Mouse (Mus musculus) olfactory bulb, adult 2 months (tissue): Measurements from ENCODE around the gene Rbm4b. TPM values are rescaled to one million over a fixed set of nuclear protein-coding genes. Genes with fewer than 3 reads are reported as not detected.
"Not testable (repeated sequence)": the region's sequence is repeated elsewhere in the genome, so short reads cannot be mapped to it uniquely, and the experiment has no call there.

Experiments used
- H3K27ac ChIP-seq: fragments of 200-500 bp; 2 replicates; pipeline ENCODE4 v1.5.1; 2012; ENCODE audit warnings: low read depth, low read length; ENCODE audit not compliant: insufficient read depth
- H3K4me1 ChIP-seq: fragments of 200-500 bp; 2 replicates; pipeline ENCODE4 v1.6.1; 2012; ENCODE audit warnings: low read length; ENCODE audit not compliant: control insufficient read depth, insufficient read depth
- H3K4me3 ChIP-seq: fragments of 200-500 bp; 2 replicates; pipeline ENCODE4 v1.5.1; 2012; ENCODE audit warnings: mild to moderate bottlenecking, low read depth, low read length, moderate library complexity; ENCODE audit not compliant: insufficient read depth
- CTCF ChIP-seq: fragments of 200-500 bp; IDR thresholded peaks from 2 replicates; pipeline ENCODE4 v1.5.1; 2012; ENCODE audit warnings: low read depth, mild to moderate bottlenecking, low read length, moderate library complexity; ENCODE audit not compliant: insufficient read depth
- POLR2A ChIP-seq: fragments of 200-500 bp; IDR thresholded peaks from 2 replicates; pipeline ENCODE4 v1.6.1; 2012; ENCODE audit warnings: mild to moderate bottlenecking, low read depth, low read length, moderate library complexity; ENCODE audit not compliant: insufficient read depth
- WGBS: fragments of 180-500 bp; shearing (Covaris S2); methylation state at CpG from one replicate; pipeline ENCODE4 v1.1.7; 2018; 5-methylcytosine and 5-hydroxymethylcytosine counted together
- polyA plus RNA-seq: library from polyadenylated mRNA; stranded (reverse); fragments of >200 nt; gene quantifications from 2 replicates; pipeline ENCODE4 v1.2.4, GENCODE M21; 2012; ENCODE audit warnings: low replicate concordance; ENCODE audit not compliant: missing spikeins, insufficient read depth, insufficient read length

Rbm4b gene
- polyA plus RNA-seq, 1 experiment: not detected

DNA sequence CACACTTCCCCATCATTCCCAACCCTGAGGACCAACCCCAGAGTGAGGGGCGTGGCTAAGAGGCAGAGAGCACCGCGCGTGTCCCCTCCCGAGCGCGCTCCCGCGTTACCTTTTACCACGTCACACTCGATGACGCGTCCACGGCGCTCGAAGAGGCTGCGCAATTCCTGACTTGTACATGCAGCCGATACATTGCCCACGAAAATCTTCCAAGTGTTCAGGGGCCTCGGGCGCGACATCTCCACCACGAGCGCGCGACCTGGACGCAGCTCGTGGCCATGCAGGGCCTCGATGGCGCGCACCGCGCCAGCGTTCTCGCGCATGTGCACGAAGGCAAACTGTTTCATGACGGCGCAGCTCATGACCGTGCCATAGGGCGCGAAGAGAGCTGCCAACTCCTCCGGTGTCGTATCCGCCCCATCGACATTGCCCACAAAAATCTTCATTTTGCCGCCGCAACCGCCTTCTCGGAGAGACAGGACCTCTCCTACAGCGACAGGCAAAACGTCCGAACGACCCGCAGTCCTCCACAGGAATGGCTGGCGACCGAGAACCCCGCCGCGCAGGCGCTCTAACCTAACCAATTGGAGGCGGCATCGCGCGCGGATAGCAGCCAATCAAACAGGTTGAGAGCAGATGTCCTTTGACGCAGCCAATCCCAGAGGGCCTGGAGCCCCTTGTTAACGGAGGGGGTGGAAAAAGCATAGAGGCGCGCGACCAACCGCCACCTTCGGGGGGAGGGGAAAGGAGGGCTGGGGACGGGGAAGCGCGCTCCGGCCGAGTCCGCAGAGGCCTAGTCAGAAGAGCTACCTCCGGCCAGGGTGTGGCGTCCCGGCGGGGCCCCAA is 55.0 kb downstream of the Rbm4b start, which contains the start of the genes Gm21992 and Rbm14:
Gene Gm21992 (minus strand): TSS at position 550 of the 846 bp plus-strand sequence.
Gene Rbm14 (minus strand): TSS at position 572 of the 846 bp plus-strand sequence.
- Histone ChIP-seq H3K27ac (peak within 1 kb of the TSS; percentile 96), H3K4me3 (peak within 1 kb of the TSS; percentile 80)
- WGBS: under 1% methylated on average over 83 of the region's 83 CpGs

DNA sequence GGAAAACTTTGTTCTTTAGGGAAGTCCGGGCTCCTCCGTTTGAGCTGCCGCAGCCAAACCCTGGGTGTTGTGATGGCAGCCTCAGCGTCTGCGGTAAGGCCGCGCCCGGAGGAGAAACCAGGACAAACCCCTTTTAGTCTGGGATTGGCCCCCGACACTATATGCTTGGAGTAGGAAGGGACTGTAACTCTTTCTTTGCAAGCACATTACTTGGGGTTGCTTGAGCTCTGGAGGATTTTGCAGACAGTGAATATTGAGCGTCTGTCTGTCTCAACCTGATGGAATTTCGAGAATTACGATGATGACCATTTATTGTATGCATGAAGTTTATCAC is 55.6 kb downstream of the Rbm4b start:
- WGBS: 2% methylated on average over 12 of the region's 12 CpGs
- no peak for TF ChIP-seq POLR2A
- TF ChIP-seq CTCF: no peak
- H3K4me1 ChIP-seq: 0 out of 2 replicates have a peak, but pooled peaks cover 2% of the 10 kb centered on the region
- peak overlapping the region; percentile 76 for H3K27ac ChIP-seq
- H3K4me3 ChIP-seq: peak overlapping the region; percentile 65

More for the DNA sequence above, 55.0 kb downstream of the Rbm4b start, which contains the start of the genes Gm21992 and Rbm14:
- peak; percentile 99 for TF ChIP-seq POLR2A
- no peak for TF ChIP-seq CTCF
- H3K4me1 ChIP-seq: 0 out of 2 replicates have a peak, but pooled peaks cover 2% of the 10 kb centered on the region

DNA sequence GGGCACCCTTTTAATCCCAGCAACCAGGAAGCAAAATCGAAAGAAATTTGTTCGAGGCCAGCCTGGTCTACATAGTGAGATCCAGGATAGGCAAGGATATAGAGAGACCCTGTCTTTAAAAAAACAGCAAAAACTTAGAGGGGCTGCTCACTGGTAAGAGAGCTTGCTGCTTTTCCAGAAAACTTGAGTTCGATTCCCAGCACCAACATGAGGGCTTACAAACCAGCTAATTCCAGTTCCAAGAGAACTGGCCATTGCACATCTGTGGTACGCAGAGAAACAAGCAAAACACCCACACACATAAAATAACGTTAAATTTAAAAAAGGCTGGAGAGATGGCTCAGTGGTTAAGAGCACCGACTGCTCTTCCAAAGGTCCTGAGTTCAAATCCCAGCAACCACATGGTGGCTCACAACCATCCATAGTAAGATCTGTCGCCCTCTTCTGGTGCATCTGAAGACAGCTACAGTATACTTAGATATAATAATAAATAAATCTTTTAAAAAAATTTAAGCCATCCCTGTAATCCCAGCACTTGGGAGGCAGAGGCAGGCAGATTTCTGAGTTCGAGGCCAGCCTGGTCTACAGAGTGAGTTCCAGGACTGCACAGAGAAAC is 56.1 kb downstream of the Rbm4b start:
- H3K4me1 ChIP-seq, H3K4me3 ChIP-seq, H3K27ac ChIP-seq: not testable (repeated sequence)
- WGBS: 77% methylated on average over 8 of the region's 8 CpGs

DNA sequence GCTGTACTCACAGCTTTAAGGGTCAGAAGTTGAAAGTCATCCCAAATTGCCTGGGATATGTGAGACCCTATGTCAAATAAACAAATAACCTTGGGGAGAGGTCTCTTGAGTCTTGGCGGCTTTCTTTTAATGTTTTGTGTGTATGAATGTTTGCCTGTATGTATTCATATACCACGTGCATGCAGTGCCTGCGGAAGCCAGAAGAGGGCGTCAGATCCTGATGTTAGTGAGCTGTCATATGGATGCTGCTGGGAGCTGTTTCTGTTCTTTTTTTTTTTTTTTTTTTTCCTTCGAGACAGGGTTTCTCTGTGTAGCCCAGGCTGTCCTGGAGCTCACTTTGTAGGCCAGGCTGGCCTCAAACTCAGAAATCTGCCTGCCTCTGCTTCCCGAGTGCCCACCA is 56.7 kb downstream of the Rbm4b start:
- Histone ChIP-seq H3K27ac (no peak overlapping the region), H3K4me3 (no peak overlapping the region), H3K4me1 (0 out of 2 replicates have a peak, but pooled peaks cover 2% of the 10 kb centered on the region)
- 77% methylated on average over 6 of the region's 6 CpGs for WGBS
- no peak for TF ChIP-seq CTCF
- TF ChIP-seq POLR2A: no peak

Other genes with a start within 250 kb of the Rbm4b start
- gene Pcx, start 246.0 kb upstream of the Rbm4b start, polyA plus RNA-seq: not detected in 2 replicates
- gene Lrfn4, start 140.8 kb upstream of the Rbm4b start, polyA plus RNA-seq: not detected in 2 replicates
- not detected in 2 replicates for gene Rce1, start 130.9 kb upstream of the Rbm4b start, polyA plus RNA-seq
- gene Gm960, start 57.8 kb upstream of the Rbm4b start, polyA plus RNA-seq: not detected in 2 replicates
- gene Sptbn2, start 45.3 kb upstream of the Rbm4b start, polyA plus RNA-seq: 60.8 TPM in 1 of 2 replicates, not detected in the other
- 103 TPM in 1 of 2 replicates, not detected in the other for gene Rbm4, start 37.4 kb downstream of the Rbm4b start, polyA plus RNA-seq
- gene Gm21992, start 55.1 kb downstream of the Rbm4b start, polyA plus RNA-seq: not detected in 2 replicates
- gene Rbm14, start 55.1 kb downstream of the Rbm4b start, polyA plus RNA-seq: not detected in 2 replicates
- gene Ccs, start 82.8 kb downstream of the Rbm4b start, polyA plus RNA-seq: not detected in 2 replicates
- not detected in 2 replicates for gene Ccdc87, start 82.9 kb downstream of the Rbm4b start, polyA plus RNA-seq
- gene Ctsf, start 98.6 kb downstream of the Rbm4b start, polyA plus RNA-seq: not detected in 2 replicates
- not detected in 2 replicates for gene Actn3, start 121.4 kb downstream of the Rbm4b start, polyA plus RNA-seq
- not detected in 2 replicates for gene Zdhhc24, start 122.2 kb downstream of the Rbm4b start, polyA plus RNA-seq
- not detected in 2 replicates for gene Bbs1, start 150.1 kb downstream of the Rbm4b start, polyA plus RNA-seq
- gene Dpp3, start 171.8 kb downstream of the Rbm4b start, polyA plus RNA-seq: not detected in 2 replicates
- gene Peli3, start 186.6 kb downstream of the Rbm4b start, polyA plus RNA-seq: not detected in 2 replicates
- gene Mrpl11, start 205.7 kb downstream of the Rbm4b start, polyA plus RNA-seq: not detected in 2 replicates
- not detected in 2 replicates for gene Npas4, start 233.8 kb downstream of the Rbm4b start, polyA plus RNA-seq